ENCODE assay signal across 7 mouse cellular contexts in the genomic region with DNA sequence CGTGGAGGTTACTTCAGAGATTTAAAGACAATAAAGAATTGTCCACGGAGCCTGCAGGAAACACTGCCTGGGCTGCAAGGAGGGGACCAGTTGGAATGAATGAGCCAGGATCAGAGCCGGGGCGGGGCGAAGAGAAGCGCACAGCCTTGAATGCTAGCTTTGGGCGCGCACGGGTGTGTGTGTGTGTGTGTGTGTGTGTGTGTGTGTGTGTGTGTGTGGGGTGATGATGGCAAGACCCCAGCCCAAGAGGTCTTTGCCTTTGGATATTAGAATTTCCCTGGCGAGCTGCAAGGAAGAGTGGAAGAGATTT. TPM values are rescaled to one million over a fixed set of nuclear protein-coding genes. Genes with fewer than 3 reads are reported as not detected.
DNase-seq lines count a peak whose midpoint lies in the region; ATAC-seq and TF ChIP-seq lines count a peak whose summit lies in the region.

No protein-coding gene starts in this region.

- no peaks in the 10 kb centered on the region for H3K27me3 ChIP-seq in forebrain, embryonic 14.5 days (replicated peaks; ENCODE audit: control insufficient read depth, insufficient read depth, low read length)
- peaks cover 76% of the 10 kb centered on the region for H3K27me3 ChIP-seq in liver, embryonic 15.5 days

- H3K9ac ChIP-seq in forebrain, embryonic 14.5 days (ENCODE audit: low read length) = peak overlapping the region; percentile 82
- H3K9ac ChIP-seq in liver, embryonic 15.5 days = no peak overlapping the region

- intact Hi-C loops in left cerebral cortex, adult 2 months (cut with DNase I) = loop anchor here (5.0 kb wide), 1 partner anchor 37 kb away; no protein-coding TSS in a partner anchor

- no peaks in the 10 kb centered on the region for H3K36me3 ChIP-seq in forebrain, embryonic 14.5 days (ENCODE audit: control insufficient read depth, insufficient read depth, low read length)
- H3K36me3 ChIP-seq in liver, embryonic 15.5 days (replicated peaks) = no peaks in the 10 kb centered on the region

- TF ChIP-seq CTCF in left cerebral cortex, adult 2 months (IDR thresholded peaks at IDR 0.05) = no peak

- H3K4me2 ChIP-seq in forebrain, embryonic 14.5 days (ENCODE audit: low read length) = peak overlapping the region; percentile 89
- peak overlapping the region; percentile 67 for H3K4me2 ChIP-seq in liver, embryonic 15.5 days

- 1% methylated on average over 10 of the region's 10 CpGs for WGBS in forebrain, embryonic 14.5 days
- 2% methylated on average over 10 of the region's 10 CpGs for WGBS in liver, embryonic 15.5 days (ENCODE audit: insufficient replicate concordance)

- H3K4me3 ChIP-seq in left cerebral cortex, adult 2 months = peak overlapping the region; percentile 73
- H3K4me3 ChIP-seq in forebrain, embryonic 14.5 days (ENCODE audit: low read depth, low read length) = peak overlapping the region; percentile 70
- peak overlapping the region; percentile 44; the same call in 1 of the 2 replicates for H3K4me3 ChIP-seq in liver, embryonic 15.5 days (replicated peaks)

- peaks cover 43% of the 10 kb centered on the region for H3K4me1 ChIP-seq in forebrain, embryonic 14.5 days (ENCODE audit: control insufficient read depth, insufficient read depth, low read length)
- H3K4me1 ChIP-seq in liver, embryonic 15.5 days (replicated peaks) = no peaks in the 10 kb centered on the region

- H3K27ac ChIP-seq in left cerebral cortex, adult 2 months = peak overlapping the region; percentile 97
- peak overlapping the region; percentile 87; the same call in 1 of the 2 replicates for H3K27ac ChIP-seq in forebrain, embryonic 14.5 days (ENCODE audit: low read depth, low read length)
- no peak overlapping the region for H3K27ac ChIP-seq in liver, embryonic 15.5 days (replicated peaks)

- no peaks in the 10 kb centered on the region for H3K9me3 ChIP-seq in forebrain, embryonic 14.5 days (replicated peaks; ENCODE audit: control insufficient read depth, low read length)
- H3K9me3 ChIP-seq in liver, embryonic 15.5 days (replicated peaks) = no peaks in the 10 kb centered on the region

- ATAC-seq in forebrain, embryonic 14.5 days = peak; percentile 35; the same call in 1 of the 2 replicates
- no peak for ATAC-seq in liver, embryonic 15.5 days (ENCODE audit: insufficient read depth)
- no peak for ATAC-seq in megakaryocyte-erythroid progenitor cell, adult 5-6 weeks (replicated peaks; ENCODE audit: low FRiP score, low TSS enrichment, poor library complexity, severe bottlenecking)

- DNase-seq in left cerebral cortex, adult 2 months (ENCODE audit: extremely low spot score in 1 of 2, low spot score in 2 of 2) = no peak
- no peak for DNase-seq in left cerebral cortex, adult 11 months (ENCODE audit: low spot score)
- peak; percentile 61 to 64 for DNase-seq in cerebellum, postnatal 14 days
- no peak for DNase-seq in forebrain, embryonic 14.5 days (ENCODE audit: low spot score)
- DNase-seq in thymus, postnatal 14 days = no peak

RNA-seq across cellular contexts. Expression of a gene that starts 1.0 kb away (rescaled TPM):
- 1,000 to 10,000 TPM; 1,660 to 1,742 TPM for total RNA-seq in left cerebral cortex, adult 2 months (2021)
- 11.5 and 12.0 TPM in 2 replicates for polyA plus RNA-seq in forebrain, embryonic 14.5 days (2014; fragmentation: Nextera tagmentation; extraction: Ambion mirVana)
- 1.1 and 1.7 TPM in 2 replicates for polyA plus RNA-seq in liver, embryonic 15.5 days (2015; fragmentation: Nextera tagmentation; extraction: Ambion mirVana)
- total RNA-seq in megakaryocyte-erythroid progenitor cell, adult 5-6 weeks (2014; fragmentation: Nextera tagmentation) = not detected in 2 replicates
- not detected in 2 replicates for total RNA-seq in megakaryocyte-erythroid progenitor cell, adult 5-6 weeks (2017)

Comparison
In these comparisons a context has a peak if more than half of its experiments do, and no peak if none do; other contexts are left out.
1. DNase-seq: peak in cerebellum, postnatal 14 days (2 of 2); none in left cerebral cortex, adult 2 months (0 of 2), left cerebral cortex, adult 11 months (single experiment), forebrain, embryonic 14.5 days (single experiment) and thymus, postnatal 14 days (single experiment).
2. RNA of a gene that starts 1.0 kb away (total RNA-seq): 1,660 to 1,742 TPM in left cerebral cortex, adult 2 months; not detected in megakaryocyte-erythroid progenitor cell, adult 5-6 weeks; every median in the first group is over 1,000 times any median in the second.
3. Peak in every context shown above with its lines, with median percentiles within 50 percentile points of each other: H3K4me3 ChIP-seq.